Mouse (Mus musculus): ENCODE results near the gene Spns3. TPM values are rescaled to one million over a fixed set of nuclear protein-coding genes. Genes with fewer than 3 reads are reported as not detected.
A peak's percentile ranks its signal among the peaks of the same experiment; 100 is the strongest.
"Not testable (repeated sequence)": the region's sequence is repeated elsewhere in the genome, so short reads cannot be mapped to it uniquely, and the experiment has no call there.

The Spns3 gene
- total RNA-seq, 4 experiments from 2014 or later = 0.29 to 0.38 (median 0.31) TPM; not detected in 1

GRCm38 (mm10) chr11:72558155-72558554, 7.8 kb upstream of the Spns3 start:
- DNase-seq (ENCODE audit: low spot score in 2 of 2) = no peak

- DNase-seq (ENCODE audit: low spot score in 2 of 2) = no peak
These were observed 6.6 kb upstream of the Spns3 start for GRCm38 (mm10) chr11:72556953-72557352.

DNA sequence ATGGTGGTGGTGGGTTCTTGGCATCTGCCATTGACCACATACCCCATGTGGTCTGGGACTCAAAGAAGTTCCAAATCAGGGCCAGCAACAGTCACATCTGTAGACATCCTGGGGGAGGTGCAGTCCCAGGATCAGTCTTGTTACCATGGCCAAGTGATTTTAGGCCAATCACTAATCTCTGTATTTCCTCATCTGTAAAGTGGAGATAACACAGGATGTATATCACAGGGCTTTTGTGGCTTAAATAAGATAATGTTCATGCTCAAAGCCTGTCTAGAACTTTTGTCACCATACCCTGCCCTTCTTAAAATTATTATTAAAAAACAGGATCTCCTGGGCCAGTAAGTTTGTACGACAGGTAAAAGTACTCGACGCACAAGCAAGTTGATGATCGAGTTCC, 6.2 kb upstream of the Spns3 start:
- DNase-seq (ENCODE audit: low spot score in 2 of 2) = no peak

DNA sequence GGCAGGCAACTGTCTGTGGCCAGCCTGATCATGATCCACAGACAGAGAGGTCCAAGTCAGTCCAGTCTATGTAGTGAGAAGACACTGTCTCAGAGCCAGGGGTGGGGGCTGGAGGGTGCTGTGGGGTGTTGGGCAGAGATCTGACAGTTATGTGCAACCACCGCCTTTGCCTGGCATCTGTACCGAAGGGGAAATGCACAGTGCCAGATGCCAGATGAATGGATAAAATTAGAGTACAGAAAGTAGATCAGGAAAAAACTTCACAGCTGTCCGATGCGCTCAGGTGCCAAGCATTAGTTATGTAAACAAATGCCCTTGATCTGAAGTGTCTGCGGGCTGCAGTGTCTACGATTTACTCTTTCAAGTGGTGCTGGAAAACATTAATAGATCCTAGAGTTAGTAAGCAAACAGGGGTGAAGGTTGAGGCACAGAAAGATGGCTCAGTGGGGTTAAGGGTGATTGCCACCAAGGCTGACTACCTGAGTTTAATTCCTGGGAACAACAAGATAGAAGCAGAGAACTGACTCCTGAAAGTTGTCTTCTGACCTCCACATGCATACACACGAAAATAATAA, 1.3 kb upstream of the Spns3 start:
- peak; percentile 47 to 73 for DNase-seq (ENCODE audit: low spot score in 2 of 2)

DNA sequence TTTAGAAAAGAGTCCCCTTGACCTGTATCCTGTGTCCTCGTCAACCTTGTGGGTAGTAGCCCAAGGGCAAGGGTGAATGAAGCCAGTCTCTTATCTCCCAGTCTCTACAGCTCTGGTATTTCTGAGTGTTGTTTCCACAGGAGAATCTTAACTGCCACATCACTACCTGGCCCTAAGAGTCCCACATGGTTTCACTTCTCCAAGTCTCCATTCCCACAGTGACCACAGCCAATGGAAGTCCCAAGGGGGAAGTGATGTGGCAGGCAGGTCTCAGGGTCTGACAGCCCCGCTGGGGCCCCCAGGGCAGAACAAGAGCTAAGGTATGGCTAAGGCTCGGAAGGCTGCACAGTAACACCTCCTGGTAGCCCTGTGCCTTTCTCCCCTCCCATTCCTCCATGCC, 3.1 kb downstream of the Spns3 start:
- DNase-seq (ENCODE audit: low spot score in 2 of 2) = no peak

DNA sequence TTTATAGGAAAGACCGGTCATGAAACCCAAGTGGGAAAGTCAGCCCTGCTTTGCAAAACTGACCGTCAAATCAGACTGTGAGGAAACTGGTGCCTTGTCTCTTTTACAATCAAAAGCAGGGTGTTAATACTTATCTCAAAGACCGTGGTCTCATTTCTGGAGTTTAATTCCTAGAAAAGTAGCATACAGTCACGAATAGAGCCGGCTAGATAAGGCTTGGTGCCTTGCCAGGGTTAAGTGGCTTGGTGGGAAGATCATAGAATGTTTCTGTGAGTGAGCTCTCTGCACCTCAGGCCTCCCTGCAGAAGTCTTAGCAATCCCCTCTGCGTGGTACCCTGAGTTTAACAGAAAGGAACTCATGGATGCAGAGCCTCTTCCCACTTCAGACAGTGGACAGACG, 5.6 kb downstream of the Spns3 start:
- DNase-seq (ENCODE audit: low spot score in 2 of 2) = no peak

GRCm38 (mm10) chr11:72543692-72544091, 6.6 kb downstream of the Spns3 start:
- DNase-seq (ENCODE audit: low spot score in 2 of 2) = not testable (repeated sequence)

DNA sequence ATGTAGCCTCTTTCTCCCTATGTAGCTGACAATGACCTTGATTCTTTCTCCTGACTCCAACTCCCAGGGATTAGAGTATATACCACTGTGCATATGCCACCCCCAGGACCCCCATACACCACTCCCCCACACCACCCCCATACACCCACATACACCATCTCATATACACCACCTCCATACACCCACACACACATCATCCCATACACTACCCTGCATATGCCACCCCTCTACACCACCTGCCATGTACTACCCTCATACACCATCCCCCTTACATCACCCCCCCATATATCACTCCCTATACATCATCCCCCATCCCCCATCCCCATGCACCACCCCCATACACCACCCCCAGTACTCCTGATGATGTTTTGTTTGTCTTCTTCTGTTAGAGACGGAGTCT, 7.7 kb downstream of the Spns3 start:
- DNase-seq (ENCODE audit: low spot score in 2 of 2) = no peak

- DNase-seq (ENCODE audit: low spot score in 2 of 2) = no peak
These were observed 8.4 kb downstream of the Spns3 start for GRCm38 (mm10) chr11:72541928-72542327.

GRCm38 (mm10) chr11:72540437-72540836, 9.9 kb downstream of the Spns3 start:
- DNase-seq (ENCODE audit: low spot score in 2 of 2) = peak in 1 of 2 experiments; percentile 57

DNA sequence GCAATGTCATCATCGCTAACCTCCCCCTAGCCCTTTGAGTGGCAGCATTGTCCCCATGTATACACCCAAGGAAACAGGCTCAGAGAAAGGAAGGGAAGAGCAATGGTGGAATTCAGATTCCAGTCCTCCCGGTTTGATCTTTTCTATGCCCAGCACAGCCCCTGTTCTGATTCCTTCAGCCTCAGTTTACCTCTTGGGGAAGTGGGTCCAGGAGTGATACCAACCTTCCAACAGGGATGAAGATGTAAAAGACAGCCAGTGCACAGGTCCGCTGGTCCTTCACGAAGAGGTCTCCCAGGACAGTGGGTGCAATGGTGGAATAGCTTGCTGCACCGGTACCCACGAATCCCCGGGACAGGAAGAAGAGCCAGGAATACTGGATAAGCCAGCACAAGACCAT, 11.5 kb downstream of the Spns3 start:
- DNase-seq (ENCODE audit: low spot score in 2 of 2) = no peak

DNA sequence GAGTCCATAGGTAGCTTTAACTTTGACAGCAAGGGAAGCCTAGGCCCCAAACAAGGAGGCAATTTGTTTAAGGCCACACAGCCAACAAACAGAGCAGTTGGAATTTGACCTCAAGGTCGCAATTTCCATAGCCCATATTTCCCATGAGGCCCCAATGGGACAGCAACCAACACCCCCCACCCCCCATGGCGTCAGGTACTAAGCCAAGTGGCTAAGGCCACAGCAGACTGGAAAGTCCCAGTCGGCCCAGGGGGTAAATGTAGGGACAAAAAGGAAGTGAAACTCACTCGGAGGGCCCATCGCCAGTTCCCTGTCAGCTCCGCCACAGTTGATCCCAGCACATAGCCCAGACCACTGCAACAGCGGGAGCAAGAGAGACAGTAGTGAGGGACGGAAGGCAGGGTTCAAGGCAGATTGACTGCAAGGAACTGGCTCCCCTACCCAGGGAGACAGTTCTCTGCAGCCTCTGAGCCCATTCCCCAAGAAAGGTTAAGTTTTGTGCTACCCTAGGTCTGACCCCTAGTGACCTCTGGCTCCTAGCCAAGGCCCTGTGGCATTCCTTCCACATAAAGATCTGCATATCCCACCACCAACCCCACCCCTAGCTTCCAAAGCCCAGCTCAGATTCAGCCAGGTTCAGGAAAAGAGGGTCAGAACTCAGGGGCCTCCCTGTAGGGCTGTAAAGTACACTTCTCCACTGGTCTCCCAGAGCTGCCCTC, 12.1 kb downstream of the Spns3 start:
- no peak for DNase-seq (ENCODE audit: low spot score in 2 of 2)

DNA sequence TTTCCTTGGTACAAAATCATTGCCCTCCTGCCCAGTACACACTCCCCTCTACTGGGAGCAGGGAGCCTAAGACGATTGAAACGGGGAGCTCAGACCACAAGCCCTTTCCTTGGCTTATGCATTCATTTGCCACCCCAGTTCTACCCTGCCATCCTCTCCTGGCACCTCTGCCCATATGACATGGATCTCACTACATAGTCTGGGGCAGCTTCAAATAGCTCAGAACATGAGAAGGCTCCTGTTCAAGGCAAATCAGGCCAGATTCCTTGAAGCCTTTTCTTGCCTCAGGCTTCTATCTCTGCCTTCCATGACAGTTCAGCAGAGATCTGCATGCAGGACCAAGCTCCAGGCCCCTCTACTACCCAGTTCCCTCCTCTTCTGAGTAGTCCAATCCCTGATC, 12.8 kb downstream of the Spns3 start:
- peak in 1 of 2 experiments; percentile 22 for DNase-seq (ENCODE audit: low spot score in 2 of 2)

- DNase-seq (ENCODE audit: low spot score in 2 of 2) = no peak
These were observed 14.8 kb downstream of the Spns3 start for GRCm38 (mm10) chr11:72535519-72535918.

DNA sequence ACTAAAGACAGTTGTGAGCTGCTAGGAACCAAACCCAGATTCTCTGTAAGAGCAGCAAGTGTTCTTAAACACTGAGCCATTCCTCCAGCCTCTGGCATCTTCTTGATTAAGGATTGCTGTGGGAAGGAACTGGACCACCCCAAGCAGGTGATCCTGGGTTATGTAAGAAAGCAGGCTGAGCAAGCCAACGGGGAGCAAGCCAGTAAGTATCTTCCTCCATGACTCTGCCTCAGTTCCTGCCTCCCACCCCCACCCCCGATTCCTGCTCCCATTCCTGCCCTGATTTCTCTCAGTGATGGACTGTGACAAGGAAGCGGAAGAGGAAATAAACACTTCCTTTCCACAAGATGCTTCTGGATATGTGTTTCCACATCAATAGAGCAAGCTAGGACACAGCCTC, 17.4 kb downstream of the Spns3 start:
- no peak for DNase-seq (ENCODE audit: low spot score in 2 of 2)

DNA sequence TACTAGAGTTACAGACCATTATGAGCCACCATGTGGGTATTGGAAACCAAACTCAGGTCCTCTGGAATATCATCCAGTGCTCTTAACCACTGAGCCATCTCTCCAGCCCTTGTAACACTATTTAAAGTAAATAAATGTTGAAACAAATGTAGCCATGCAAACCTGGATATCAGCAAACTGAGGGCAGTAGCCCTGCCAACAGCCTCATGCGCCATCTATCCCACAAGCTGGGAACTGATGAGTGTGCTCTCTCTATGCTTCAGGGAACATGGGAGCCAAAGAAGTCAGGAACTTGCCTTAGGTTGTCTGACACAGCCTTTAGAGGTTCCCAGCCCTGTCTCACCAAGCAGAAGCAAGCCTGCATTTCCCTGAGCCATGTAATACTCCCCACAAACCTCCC, 18.7 kb downstream of the Spns3 start:
- DNase-seq (ENCODE audit: low spot score in 2 of 2) = no peak

DNA sequence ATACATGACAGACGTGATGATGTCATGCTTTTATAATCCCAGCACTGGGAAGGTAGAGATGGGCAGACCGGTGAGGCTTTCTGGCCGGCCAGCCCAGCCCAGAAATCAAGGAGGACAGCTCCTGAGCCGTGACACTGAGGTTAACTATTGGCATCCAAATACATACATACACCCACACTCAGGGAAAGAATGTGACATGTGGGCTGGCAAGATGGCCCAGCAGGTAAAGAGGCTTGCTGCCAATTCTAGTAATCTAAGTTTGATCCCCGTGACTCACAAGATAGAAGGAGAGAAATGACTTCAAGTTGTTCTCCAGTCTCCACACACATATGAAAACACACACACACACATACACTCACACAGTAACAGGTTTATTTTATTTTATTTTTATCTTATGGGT, 19.2 kb downstream of the Spns3 start:
- no peak for DNase-seq (ENCODE audit: low spot score in 2 of 2)

DNA sequence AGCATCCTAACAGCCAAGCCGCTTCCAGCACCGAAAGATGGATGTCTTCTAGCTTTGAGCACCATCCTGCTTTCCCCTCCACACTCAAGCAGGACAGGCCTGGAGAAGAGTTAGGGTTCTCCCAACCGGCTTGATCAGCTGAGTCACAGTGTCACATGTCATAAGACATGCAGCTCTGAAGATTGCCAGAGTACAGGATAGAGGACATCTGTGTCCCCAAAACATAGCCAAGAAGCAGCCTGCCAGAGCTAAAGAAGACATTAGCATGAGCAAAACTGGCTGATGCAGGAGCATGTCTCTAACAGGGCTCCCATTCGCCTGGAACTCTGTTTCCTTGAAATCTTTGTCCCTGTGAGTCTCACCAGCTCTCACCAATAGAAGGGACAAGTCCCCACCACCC, 24.1 kb downstream of the Spns3 start:
- DNase-seq (ENCODE audit: low spot score in 2 of 2) = no peak

DNA sequence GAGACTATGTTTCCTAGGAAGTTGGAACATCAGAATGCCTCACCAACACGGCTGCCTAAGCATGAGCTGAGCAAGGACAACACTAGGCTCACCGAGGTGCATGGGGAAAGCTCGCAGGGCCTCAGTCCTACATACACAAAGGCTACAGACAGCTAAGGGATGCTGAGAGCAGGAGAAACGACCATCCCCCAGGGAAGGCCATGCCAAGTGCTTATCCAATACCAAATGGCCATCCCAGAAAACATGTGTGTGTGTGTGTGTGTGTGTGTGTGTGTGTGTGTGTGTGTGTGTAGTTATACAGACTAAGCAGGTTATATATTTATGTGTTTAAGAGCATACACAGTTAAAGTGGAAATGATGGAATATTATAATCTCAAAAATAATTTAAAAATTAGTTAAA, 26.6 kb downstream of the Spns3 start:
- DNase-seq (ENCODE audit: low spot score in 2 of 2) = no peak

- peak in 1 of 2 experiments; percentile 56 for DNase-seq (ENCODE audit: low spot score in 2 of 2)
These were observed 27.7 kb downstream of the Spns3 start for GRCm38 (mm10) chr11:72522616-72523041.

DNA sequence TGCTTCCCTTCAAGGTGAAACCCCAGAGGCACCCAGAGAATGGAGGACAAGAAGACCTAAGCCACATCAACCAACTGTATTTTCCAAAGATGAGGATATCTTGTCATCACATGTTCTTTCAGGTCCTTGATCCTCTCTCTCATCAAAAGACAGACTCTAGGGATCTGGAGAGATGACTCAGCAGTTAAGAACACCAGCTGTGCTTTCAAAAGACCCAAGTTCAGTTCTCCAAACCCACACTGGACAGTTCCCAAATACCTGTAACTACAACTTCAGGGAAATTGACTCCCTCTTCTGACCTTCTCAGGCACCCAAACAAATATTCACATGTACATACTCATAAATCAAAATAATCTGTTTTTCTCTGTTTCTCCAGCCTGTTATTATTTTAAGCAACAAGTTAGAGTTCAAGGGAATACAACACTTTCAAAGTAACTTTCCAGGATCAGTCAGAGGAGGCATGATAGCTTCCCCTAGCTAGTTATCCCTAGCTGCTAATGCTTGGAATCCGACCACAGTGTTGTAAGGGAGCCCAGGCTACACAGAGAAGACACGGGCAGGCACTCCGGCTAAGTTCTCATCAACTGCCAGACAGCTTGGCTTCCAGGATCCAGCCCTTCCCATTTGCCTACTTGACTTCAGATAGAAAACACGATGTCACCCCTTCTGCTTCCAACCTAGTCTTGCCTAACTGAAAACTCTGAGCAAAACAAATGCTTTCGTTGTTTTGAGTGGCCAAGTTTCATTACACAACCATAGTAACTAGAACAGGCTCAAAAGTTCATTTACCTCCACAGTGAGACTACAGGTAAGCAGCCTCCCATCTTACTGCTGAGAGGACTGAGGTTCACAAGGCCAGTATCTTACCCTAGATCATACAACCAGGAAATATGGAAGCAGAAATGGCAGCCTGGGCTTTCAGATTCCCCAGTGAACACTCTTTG, 28.4 kb downstream of the Spns3 start:
- DNase-seq (ENCODE audit: low spot score in 2 of 2) = peak; percentile 48 to 72

- no peak for DNase-seq (ENCODE audit: low spot score in 2 of 2)
These were observed 30.4 kb downstream of the Spns3 start for GRCm38 (mm10) chr11:72519895-72520294.
